Mouse (Mus musculus) neural tube, embryonic 15.5 days (tissue): ENCODE results near the gene Ssbp3. TPM values are rescaled to one million over a fixed set of nuclear protein-coding genes. Genes with fewer than 3 reads are reported as not detected.
A peak's percentile ranks its signal among the peaks of the same experiment; 100 is the strongest.

ENCODE experiments used
- ATAC-seq: fragments of 200-750 bp; cut with Nextera tagmentation; 2 replicates; pipeline ENCODE4 v1.8.0; 2017; ENCODE audit warnings: mild to moderate bottlenecking, moderate TSS enrichment, moderate library complexity; ENCODE audit not compliant: low FRiP score
- H3K27ac ChIP-seq: fragments of 300-500 bp; sonication (generic); replicated peaks from 2 replicates; pipeline ENCODE4 v1.5.1; 2015; ENCODE audit warnings: mild to moderate bottlenecking, inconsistent platforms
- H3K27me3 ChIP-seq: fragments of 300-500 bp; sonication (generic); replicated peaks from 2 replicates; pipeline ENCODE4 v1.6.1; 2015; ENCODE audit warnings: inconsistent platforms
- H3K36me3 ChIP-seq: fragments of 300-500 bp; sonication (generic); 2 replicates; pipeline ENCODE4 v1.6.1; 2015; ENCODE audit warnings: inconsistent platforms
- H3K4me1 ChIP-seq: fragments of 300-500 bp; sonication (generic); 2 replicates; pipeline ENCODE4 v1.6.1; 2015; ENCODE audit warnings: inconsistent platforms
- H3K4me2 ChIP-seq: fragments of 300-500 bp; sonication (generic); 2 replicates; pipeline ENCODE4 v1.6.1; 2015; ENCODE audit warnings: inconsistent platforms, mild to moderate bottlenecking, moderate library complexity
- H3K4me3 ChIP-seq: fragments of 300-500 bp; sonication (generic); replicated peaks from 2 replicates; pipeline ENCODE4 v1.5.1; 2015; ENCODE audit warnings: mild to moderate bottlenecking, inconsistent platforms
- H3K9ac ChIP-seq: fragments of 300-500 bp; sonication (generic); replicated peaks from 2 replicates; pipeline ENCODE4 v1.6.1; 2015; ENCODE audit warnings: mild to moderate bottlenecking, inconsistent platforms
- H3K9me3 ChIP-seq: fragments of 300-500 bp; sonication (generic); replicated peaks from 2 replicates; pipeline ENCODE4 v1.6.1; 2016; ENCODE audit warnings: inconsistent platforms
- WGBS: fragments of 180-500 bp; shearing (Covaris S2); methylation state at CpG from one replicate; pipeline ENCODE4 v1.1.7; 2015; ENCODE audit warnings: mixed read lengths; 5-methylcytosine and 5-hydroxymethylcytosine counted together
- polyA plus RNA-seq: library from polyadenylated mRNA; unstranded; fragments of >200 nt; fragmentation: Nextera tagmentation; extraction: Ambion mirVana; gene quantifications from 2 replicates; pipeline ENCODE4 v1.2.1, GENCODE M21; 2015

Ssbp3 gene
- polyA plus RNA-seq, 1 experiment from 2014 or later, result 118 TPM

DNA sequence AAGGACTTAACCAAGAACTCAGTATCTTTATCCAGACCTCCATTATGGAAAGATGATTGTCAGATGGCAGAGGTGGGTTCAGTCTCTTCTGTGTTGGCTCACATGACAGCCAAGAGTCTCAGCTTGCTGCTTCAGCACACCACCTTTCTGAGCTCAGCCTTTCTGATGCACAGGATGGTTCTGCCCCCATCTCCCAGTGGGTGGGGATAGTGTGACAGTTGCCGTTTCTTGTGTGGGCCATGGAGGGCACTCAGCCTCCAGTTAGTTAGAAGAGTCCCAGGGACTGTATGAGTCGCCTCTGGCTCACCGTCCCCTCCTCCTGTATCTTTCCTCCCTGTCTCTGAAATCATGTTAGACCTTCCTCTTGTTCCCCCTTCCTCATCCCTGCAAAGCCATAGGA lies 55.9 kb downstream of the Ssbp3 start:
- no peak overlapping the region for H3K27ac ChIP-seq
- H3K36me3 ChIP-seq, result no peaks in the 10 kb centered on the region
- H3K4me3 ChIP-seq, result no peak overlapping the region
- peaks cover 37% of the 10 kb centered on the region for H3K4me1 ChIP-seq
- H3K9me3 ChIP-seq, result no peaks in the 10 kb centered on the region
- no peaks in the 10 kb centered on the region for H3K27me3 ChIP-seq
- H3K4me2 ChIP-seq, result no peak overlapping the region
- H3K9ac ChIP-seq, result no peak overlapping the region
- WGBS, result 71% methylated on average over 3 of the region's 3 CpGs
- ATAC-seq, result no peak

DNA sequence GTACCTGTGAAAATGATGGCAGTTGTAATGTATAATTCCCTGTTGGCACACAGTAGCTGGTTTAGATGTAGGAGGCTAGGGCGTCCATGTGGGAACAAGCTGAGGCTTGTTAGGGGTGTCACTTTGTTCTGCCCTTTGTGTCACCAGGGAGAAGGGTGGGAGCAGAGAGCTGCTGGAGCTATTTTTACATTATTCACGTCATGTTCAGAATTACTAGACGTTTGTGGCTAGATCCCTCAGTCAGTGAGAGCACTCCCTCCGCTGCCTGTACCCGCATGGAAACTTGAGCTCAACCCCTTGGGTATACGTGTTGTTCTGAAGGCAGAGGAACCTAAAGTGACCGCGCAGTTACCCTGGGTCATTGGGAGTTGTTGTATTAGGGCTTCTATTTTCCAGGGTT lies 58.4 kb downstream of the Ssbp3 start:
- H3K27me3 ChIP-seq, result no peaks in the 10 kb centered on the region
- H3K9ac ChIP-seq, result no peak overlapping the region
- H3K9me3 ChIP-seq, result no peaks in the 10 kb centered on the region
- no peak for ATAC-seq
- H3K27ac ChIP-seq, result no peak overlapping the region
- no peak overlapping the region for H3K4me3 ChIP-seq
- 69% methylated on average over 8 of the region's 8 CpGs for WGBS
- peaks cover 48% of the 10 kb centered on the region for H3K4me1 ChIP-seq
- no peak overlapping the region for H3K4me2 ChIP-seq
- no peaks in the 10 kb centered on the region for H3K36me3 ChIP-seq

DNA sequence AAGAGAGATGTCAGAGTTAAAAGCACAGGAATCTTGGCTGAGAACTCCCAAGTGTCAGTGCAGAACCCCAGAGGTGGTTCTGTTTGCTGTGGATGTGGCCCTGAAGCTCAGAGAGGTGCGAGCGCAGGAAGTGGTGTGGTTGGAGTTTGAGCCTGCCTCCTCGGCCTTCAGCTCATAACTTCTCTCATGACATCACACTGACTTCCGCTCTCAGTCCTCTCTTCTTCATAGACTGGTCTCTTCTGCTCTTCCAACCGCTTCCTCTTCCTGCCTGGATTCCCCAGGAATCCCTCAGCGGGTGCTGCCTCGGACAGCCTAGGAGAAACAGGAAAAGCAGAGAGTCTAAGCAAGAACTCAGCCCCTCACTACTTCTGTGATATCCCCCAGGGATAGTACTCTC lies 60.3 kb downstream of the Ssbp3 start:
- no peaks in the 10 kb centered on the region for H3K36me3 ChIP-seq
- H3K4me2 ChIP-seq, result no peak overlapping the region
- H3K9me3 ChIP-seq, result no peaks in the 10 kb centered on the region
- ATAC-seq, result no peak
- no peak overlapping the region for H3K4me3 ChIP-seq
- H3K4me1 ChIP-seq, result peaks cover 51% of the 10 kb centered on the region
- 87% methylated on average over 7 of the region's 7 CpGs for WGBS
- no peaks in the 10 kb centered on the region for H3K27me3 ChIP-seq
- H3K9ac ChIP-seq, result no peak overlapping the region
- no peak overlapping the region for H3K27ac ChIP-seq

DNA sequence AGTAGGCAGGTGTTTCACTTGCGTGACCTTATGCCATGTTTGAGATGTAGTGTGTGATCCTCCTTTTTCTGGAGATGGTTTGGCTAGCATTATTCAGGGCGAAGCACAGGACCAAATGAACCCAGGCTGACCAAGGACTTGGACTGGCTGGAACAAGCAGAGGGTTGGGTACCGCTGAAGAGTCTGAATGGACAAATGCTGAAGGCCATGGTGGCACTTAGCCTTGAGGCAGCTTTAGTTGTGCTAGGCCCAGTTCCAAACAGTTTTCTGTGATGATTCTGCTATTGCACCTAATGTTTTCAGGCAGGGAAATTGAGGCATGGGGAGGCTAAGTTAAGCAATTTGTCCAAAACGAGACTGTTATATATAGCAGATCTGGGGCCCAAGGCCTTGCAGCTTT lies 61.6 kb downstream of the Ssbp3 start:
- H3K4me3 ChIP-seq, result no peak overlapping the region

DNA sequence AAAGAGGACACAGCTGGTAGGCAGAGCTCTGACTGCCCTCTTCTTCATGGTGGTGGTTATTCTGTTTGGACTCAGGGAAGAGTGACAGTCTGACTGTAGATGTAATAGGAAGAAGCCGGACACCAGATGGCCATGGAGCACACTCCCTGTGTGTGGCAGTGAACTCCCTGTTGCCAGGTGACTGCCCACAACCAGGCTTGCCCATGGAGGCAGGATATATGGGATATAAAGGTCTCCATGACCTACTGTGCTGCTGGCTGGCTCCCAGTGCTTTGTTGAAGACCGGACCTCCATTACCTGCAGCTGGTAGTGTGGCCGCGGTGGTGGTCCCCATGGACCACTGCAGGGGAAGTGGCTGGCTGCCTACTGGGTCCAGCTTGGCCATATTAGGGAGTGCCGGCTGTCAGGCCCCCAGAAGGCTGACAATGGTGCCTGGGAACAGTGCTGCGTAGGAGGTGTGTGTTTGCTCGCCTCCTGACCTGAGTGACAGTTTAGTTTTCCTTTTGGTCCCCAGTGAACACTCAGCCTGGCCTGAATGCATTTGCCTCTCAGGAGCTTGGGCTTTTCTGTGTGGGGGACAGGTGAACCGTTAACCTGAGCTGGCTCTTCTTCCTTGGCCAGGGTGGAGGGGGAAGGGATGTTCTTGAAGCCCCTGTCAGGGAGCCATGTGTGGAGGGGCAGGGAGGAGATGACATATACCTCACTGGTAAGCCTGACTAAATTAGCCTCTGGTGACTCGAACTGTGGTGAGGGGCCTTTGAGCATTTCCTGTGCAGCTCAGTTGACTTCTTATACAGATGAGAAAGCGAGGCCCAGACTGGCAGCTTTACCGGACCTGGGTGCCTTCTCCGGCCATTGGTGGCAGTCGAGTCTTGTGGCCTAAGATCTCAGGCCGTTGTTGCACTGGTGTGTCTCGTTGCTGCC lies 62.2 kb downstream of the Ssbp3 start:
- no peak overlapping the region for H3K4me2 ChIP-seq
- peaks cover 70% of the 10 kb centered on the region for H3K4me1 ChIP-seq
- WGBS, result 64% methylated on average over 15 of the region's 15 CpGs
- H3K27me3 ChIP-seq, result no peaks in the 10 kb centered on the region
- 0 out of 2 replicates have a peak overlapping the region, but pooled peaks have one; percentile 15 for H3K27ac ChIP-seq
- no peaks in the 10 kb centered on the region for H3K36me3 ChIP-seq
- no peaks in the 10 kb centered on the region for H3K9me3 ChIP-seq
- no peak overlapping the region for H3K4me3 ChIP-seq
- H3K9ac ChIP-seq, result no peak overlapping the region
- ATAC-seq, result no peak

More for the DNA sequence above, 61.6 kb downstream of the Ssbp3 start:
- WGBS, result 86% methylated on average over 4 of the region's 4 CpGs
- Histone ChIP-seq H3K27ac (no peak overlapping the region), H3K4me2 (no peak overlapping the region), H3K4me1 (peaks cover 63% of the 10 kb centered on the region), H3K27me3 (no peaks in the 10 kb centered on the region), H3K9ac (no peak overlapping the region), H3K36me3 (no peaks in the 10 kb centered on the region), H3K9me3 (no peaks in the 10 kb centered on the region)
- ATAC-seq, result no peak

DNA sequence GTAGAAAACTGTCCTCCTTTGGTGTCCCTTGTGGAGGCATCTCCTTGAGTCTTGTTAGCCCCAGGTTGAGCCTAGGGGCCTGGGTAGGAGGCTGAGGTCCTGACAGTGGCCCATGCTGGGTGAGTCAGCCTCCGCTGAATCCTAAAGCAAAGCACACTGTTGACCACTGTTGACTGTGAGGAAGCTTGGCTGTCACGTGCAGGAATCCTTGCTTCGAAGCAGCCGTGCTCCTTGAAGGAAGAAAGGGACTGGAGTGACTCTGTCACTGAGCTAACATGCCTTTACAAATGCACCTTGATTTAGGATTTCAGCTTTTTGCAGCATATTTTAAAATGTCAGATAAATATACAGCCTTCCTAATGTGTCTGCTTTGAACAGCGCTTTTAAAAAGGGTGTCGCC lies 64.8 kb downstream of the Ssbp3 start:
- 49% methylated on average over 6 of the region's 6 CpGs for WGBS
- no peaks in the 10 kb centered on the region for H3K36me3 ChIP-seq
- H3K4me1 ChIP-seq, result peaks cover 82% of the 10 kb centered on the region
- no peak for ATAC-seq
- H3K9me3 ChIP-seq, result no peaks in the 10 kb centered on the region
- no peak overlapping the region for H3K27ac ChIP-seq
- no peak overlapping the region for H3K4me2 ChIP-seq
- H3K4me3 ChIP-seq, result no peak overlapping the region
- no peaks in the 10 kb centered on the region for H3K27me3 ChIP-seq
- H3K9ac ChIP-seq, result no peak overlapping the region

DNA sequence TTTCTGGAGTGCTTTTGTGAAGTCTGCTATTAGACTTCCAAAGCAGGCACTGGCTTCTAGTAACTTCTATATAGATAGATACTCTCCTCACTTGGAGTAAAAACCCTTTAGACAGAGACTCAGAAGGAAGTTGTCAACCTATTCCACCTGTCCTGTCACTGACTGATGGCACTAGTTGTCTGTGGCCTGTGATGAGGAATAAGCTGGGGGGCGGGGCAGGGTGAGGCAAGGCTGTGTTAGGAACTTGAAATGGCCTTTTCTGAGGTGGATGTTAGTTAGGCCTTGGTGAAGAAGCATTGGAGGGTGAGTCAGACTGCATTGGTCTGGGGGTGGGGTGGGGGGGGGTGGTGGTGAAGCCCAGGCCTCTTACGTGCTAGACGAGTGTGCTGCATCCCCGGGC lies 65.4 kb downstream of the Ssbp3 start:
- Histone ChIP-seq H3K27ac (no peak overlapping the region), H3K4me1 (peaks cover 84% of the 10 kb centered on the region), H3K36me3 (no peaks in the 10 kb centered on the region), H3K27me3 (no peaks in the 10 kb centered on the region), H3K9me3 (no peaks in the 10 kb centered on the region), H3K4me3 (no peak overlapping the region), H3K9ac (no peak overlapping the region), H3K4me2 (no peak overlapping the region)
- 39% methylated on average over 4 of the region's 4 CpGs for WGBS
- no peak for ATAC-seq

DNA sequence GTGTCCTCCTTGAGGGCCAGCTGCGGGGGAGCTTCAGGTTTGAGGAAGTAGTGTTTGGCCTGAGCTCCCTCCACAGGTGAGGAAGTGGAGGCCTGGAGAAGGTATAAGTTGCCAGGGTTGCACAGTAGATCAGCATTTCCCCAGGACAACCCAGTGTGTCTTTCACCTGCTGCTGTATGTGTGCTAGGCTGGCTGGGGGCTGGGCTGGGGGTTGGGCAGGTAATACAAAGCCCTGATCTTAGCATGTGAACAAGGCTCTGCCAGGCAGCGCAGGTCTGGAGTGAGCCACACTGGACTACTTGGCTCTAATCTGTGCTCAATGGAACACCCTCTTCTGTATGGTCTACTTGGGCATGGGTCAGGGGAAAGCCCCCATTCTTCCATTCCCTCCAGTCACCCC lies 66.1 kb downstream of the Ssbp3 start:
- H3K27me3 ChIP-seq, result no peaks in the 10 kb centered on the region
- no peak overlapping the region for H3K4me2 ChIP-seq
- ATAC-seq, result 0 out of 2 replicates have a peak, but pooled peaks have one; percentile 14
- H3K4me1 ChIP-seq, result peaks cover 85% of the 10 kb centered on the region
- H3K9ac ChIP-seq, result no peak overlapping the region
- WGBS, result 47% methylated on average over 2 of the region's 2 CpGs
- H3K9me3 ChIP-seq, result no peaks in the 10 kb centered on the region
- H3K27ac ChIP-seq, result peak overlapping the region; percentile 54
- H3K36me3 ChIP-seq, result no peaks in the 10 kb centered on the region
- H3K4me3 ChIP-seq, result no peak overlapping the region

DNA sequence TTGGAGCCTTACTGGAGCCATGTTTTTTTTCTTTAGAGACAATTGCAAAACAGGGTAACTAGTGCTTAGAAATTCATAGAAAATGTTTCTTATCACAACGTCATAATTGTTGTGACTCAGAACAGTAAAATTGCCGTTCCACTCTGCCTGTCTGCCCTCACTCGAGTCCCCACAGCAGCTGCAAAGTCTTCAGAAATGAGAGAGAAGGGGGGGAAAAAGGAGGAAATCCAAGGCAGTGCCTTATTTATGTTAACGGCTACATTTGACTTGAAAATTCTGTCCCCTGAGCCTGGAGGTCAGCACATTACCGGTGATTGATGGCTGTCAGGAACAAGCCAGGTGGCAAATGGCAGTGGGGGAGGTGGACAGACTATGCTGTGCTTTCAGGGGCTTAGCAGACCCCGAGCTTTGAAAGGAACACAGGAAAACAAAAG lies 66.7 kb downstream of the Ssbp3 start:
- ATAC-seq, result no peak
- no peaks in the 10 kb centered on the region for H3K27me3 ChIP-seq
- no peak overlapping the region for H3K4me2 ChIP-seq
- H3K4me1 ChIP-seq, result peaks cover 86% of the 10 kb centered on the region
- 5% methylated on average over 6 of the region's 6 CpGs for WGBS
- H3K27ac ChIP-seq, result peak overlapping the region; percentile 54; the same call in 1 of the 2 replicates
- no peak overlapping the region; the same call in 1 of the 2 replicates for H3K9ac ChIP-seq
- no peaks in the 10 kb centered on the region for H3K9me3 ChIP-seq
- H3K36me3 ChIP-seq, result no peaks in the 10 kb centered on the region
- no peak overlapping the region for H3K4me3 ChIP-seq

DNA sequence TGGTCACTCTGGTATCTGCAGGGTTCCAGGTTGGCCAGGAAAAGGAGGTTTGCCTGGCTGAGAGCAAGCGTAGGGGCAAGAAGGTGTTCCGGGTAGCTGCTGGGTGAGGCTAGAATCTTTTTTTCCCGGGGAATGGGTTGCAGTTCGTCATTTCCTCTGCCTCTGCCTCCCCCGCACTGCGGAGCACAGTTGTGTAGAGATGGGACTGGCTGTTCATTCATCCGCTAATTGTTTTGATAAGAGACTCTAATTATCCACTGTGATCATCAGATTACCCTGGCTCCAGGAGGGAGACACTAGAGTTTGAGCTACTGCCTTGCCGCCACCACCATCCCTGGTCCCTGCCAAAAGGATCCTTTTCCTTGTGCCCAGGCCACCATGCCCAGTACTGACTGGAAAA lies 67.9 kb downstream of the Ssbp3 start:
- Histone ChIP-seq H3K9me3 (no peaks in the 10 kb centered on the region), H3K4me2 (no peak overlapping the region), H3K9ac (no peak overlapping the region), H3K27me3 (no peaks in the 10 kb centered on the region), H3K4me3 (no peak overlapping the region), H3K4me1 (peaks cover 86% of the 10 kb centered on the region), H3K27ac (peak overlapping the region; percentile 52), H3K36me3 (no peaks in the 10 kb centered on the region)
- ATAC-seq, result no peak
- WGBS, result 35% methylated on average over 8 of the region's 8 CpGs

DNA sequence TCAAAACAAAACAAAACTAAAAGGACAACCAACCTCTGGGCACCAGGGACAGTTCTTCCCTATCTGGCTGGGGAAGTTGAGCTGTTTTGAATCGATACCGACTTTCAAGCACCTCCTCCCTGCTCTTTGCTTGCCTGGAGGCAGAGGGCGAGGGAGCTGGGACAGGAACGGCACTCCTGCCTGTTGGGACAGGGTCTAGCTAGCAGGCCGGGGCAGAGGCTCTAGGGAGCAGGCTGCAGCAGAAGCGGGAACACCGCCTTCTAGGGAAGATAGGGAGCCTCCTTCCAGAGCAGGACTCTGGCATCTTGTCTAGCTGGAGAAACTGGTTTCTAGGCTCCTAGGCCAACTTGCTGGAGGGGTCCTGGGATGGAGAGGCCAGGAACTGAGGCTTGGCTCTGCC lies 70.2 kb downstream of the Ssbp3 start:
- H3K27me3 ChIP-seq, result no peaks in the 10 kb centered on the region

DNA sequence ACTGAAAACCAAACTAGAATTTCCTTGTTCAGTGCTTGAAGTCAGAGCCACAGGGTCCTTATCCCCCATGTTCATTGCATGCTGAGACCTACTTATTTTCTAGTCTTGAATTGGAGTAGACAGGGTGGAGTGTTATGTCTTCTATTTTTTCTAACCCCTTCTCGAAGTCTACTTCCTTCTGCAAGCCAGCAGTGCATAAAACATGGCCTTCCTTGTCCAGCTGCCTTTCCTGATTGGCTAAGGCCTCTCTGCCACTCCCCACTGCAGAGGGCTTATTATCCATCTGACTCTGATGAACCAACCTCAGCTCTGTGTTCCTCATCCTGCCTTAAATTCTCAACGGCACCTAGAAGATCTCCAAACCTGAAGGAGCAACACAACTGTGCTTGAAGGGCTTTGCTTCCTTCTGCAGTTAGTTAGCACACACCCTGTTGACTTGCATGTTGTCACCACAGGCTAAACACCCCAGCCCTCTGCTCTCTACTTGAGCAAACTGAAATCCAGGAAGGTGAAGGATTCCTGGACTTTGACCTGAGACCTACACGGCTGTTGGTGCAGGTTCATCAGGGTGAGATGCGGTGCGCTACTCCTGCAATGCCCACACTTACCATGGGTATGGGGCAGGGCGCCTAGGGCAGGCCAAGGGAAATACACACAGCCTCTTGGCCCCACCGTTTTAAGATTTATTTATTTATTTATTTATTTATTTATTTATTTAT lies 71.0 kb downstream of the Ssbp3 start:
- 75% methylated on average over 7 of the region's 7 CpGs for WGBS
- H3K4me2 ChIP-seq, result no peak overlapping the region
- H3K27me3 ChIP-seq, result no peaks in the 10 kb centered on the region
- H3K4me1 ChIP-seq, result peaks cover 91% of the 10 kb centered on the region
- no peaks in the 10 kb centered on the region for H3K9me3 ChIP-seq
- no peak overlapping the region for H3K27ac ChIP-seq
- no peaks in the 10 kb centered on the region for H3K36me3 ChIP-seq
- ATAC-seq, result no peak
- no peak overlapping the region for H3K4me3 ChIP-seq
- no peak overlapping the region for H3K9ac ChIP-seq

More for the DNA sequence above, 70.2 kb downstream of the Ssbp3 start:
- 32% methylated on average over 7 of the region's 7 CpGs for WGBS
- H3K9me3 ChIP-seq, result no peaks in the 10 kb centered on the region
- H3K4me1 ChIP-seq, result peaks cover 91% of the 10 kb centered on the region
- H3K4me2 ChIP-seq, result no peak overlapping the region
- no peaks in the 10 kb centered on the region for H3K36me3 ChIP-seq
- ATAC-seq, result no peak
- H3K27ac ChIP-seq, result no peak overlapping the region
- no peak overlapping the region for H3K9ac ChIP-seq
- no peak overlapping the region for H3K4me3 ChIP-seq
